Mouse (Mus musculus): ENCODE measurements around the gene Kcnab1. TPM values are rescaled to one million over a fixed set of nuclear protein-coding genes. Genes with fewer than 3 reads are reported as not detected.

Kcnab1 gene
- polyA plus RNA-seq, 1 experiment from 2014 or later: 3.8 TPM

DNA sequence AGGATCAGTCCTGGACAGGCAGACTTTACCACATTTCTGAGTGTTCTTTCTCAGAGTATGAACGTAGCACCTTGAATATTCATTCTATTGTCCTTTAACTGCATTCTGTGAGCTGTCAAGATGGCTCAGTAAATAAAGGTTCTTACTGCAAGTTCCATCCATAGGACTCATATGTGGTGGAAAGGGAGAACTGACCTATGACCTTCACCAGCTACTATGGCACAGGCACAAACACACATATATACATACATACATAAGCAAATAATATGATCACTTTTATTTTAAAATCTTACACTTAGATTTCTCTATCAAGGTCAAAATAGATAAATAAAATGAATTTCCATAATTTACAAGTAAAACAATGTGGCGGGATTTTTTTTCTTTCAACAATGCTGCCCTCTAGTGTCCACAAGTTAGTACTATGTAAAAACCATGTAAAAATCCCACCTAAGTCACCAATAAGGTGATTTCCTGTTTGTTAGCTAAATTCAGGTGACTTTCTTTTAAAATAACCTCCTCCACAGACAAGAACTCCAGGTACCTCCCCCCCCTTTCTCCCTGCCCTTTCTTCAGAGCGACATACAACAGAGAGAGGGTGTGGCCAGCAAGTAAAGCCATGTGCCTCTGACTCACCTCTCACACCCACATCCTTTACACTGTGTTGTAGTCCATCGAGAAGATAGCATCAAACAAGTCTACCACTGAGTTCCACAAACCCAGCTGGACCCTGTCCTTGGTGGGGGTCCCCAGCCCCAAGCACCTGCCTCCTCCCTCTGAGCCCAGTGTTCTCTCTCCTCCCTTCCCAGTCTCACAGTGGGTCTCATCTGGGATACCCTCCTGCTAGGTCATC lies 243.3 kb downstream of the Kcnab1 start:
- H3K27me3 ChIP-seq (ENCODE audit: control insufficient read depth, insufficient read depth, low read length): no peaks in the 10 kb centered on the region
- no peaks in the 10 kb centered on the region for H3K4me1 ChIP-seq (ENCODE audit: control insufficient read depth, insufficient read depth, low read length)
- H3K4me2 ChIP-seq (ENCODE audit: low read depth, low read length): no peak overlapping the region
- no peak overlapping the region for H3K27ac ChIP-seq (ENCODE audit: low read length)
- WGBS: 38% methylated on average over 4 of the region's 4 CpGs
- no peaks in the 10 kb centered on the region for H3K36me3 ChIP-seq (ENCODE audit: control insufficient read depth, insufficient read depth, low read length)
- H3K9ac ChIP-seq (ENCODE audit: low read length): no peak overlapping the region
- no peaks in the 10 kb centered on the region for H3K9me3 ChIP-seq (replicated peaks; ENCODE audit: control insufficient read depth, low read length)
- H3K4me3 ChIP-seq (replicated peaks; ENCODE audit: low read length): no peak overlapping the region
- peak; percentile 68; the same call in 1 of the 2 replicates for ATAC-seq (ENCODE audit: insufficient read depth, low FRiP score)

DNA sequence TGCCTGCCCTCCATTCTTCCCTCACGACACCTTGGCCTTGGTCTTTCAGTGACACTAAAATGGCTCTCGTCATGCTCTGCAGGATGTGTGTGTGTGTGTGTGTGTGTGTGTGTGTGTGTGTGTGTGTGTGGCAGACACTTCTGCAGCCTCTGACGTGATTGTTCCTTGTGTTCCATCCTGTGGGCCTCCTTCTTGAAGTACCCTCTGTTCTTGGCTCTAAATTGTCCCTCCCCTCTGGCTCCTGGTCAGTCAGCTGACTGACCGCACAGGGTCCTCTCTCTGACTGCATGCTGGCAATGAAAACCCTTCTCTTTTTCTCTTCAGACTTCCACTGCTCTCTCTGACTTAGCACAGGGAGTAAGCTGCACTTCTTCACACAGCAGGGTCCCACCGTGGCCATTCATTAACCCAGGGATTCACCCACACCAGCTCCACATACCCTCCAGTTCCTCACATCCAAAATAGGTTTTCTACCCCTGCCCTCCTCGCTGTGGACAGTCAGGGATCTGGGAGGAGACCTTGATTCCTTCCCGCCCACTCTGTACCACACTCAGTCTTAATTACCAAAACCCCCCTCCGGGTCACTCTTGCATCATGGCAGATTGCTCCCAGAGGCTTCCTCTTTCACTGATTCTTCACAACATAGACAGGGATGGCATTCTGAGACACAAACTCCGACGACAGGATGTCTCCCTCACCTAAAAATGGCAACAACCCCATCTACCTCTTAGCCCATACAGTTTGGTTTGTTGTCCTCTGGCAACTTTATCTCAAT lies 244.3 kb downstream of the Kcnab1 start:
- H3K4me3 ChIP-seq (replicated peaks; ENCODE audit: low read length): no peak overlapping the region
- H3K36me3 ChIP-seq (ENCODE audit: control insufficient read depth, insufficient read depth, low read length): no peaks in the 10 kb centered on the region
- 71% methylated on average over 10 of the region's 10 CpGs for WGBS
- H3K4me2 ChIP-seq (ENCODE audit: low read depth, low read length): no peak overlapping the region
- no peaks in the 10 kb centered on the region for H3K4me1 ChIP-seq (ENCODE audit: control insufficient read depth, insufficient read depth, low read length)
- H3K27me3 ChIP-seq (ENCODE audit: control insufficient read depth, insufficient read depth, low read length): no peaks in the 10 kb centered on the region
- H3K9ac ChIP-seq (ENCODE audit: low read length): no peak overlapping the region
- no peaks in the 10 kb centered on the region for H3K9me3 ChIP-seq (replicated peaks; ENCODE audit: control insufficient read depth, low read length)
- ATAC-seq (ENCODE audit: insufficient read depth, low FRiP score): no peak
- no peak overlapping the region for H3K27ac ChIP-seq (ENCODE audit: low read length)

DNA sequence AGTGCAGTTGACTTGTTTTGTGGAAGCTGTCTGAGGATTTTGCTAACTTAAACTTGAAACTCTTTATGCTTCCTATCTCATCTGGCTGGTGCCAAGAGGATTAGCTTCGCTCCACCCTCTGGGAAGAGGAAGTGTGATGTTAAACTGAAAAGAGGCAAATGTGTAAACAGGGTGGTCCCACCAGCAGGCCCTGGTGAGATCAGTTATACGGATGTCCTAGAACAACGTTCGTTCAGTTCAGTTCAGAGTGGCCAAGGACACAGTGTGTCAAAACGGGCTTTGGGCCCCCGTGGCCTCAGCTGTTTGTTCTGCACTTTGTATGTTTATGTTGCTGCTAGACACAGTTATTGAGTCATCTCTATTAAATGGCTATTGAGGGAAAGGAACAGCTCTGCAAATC lies 246.3 kb downstream of the Kcnab1 start:
- H3K9me3 ChIP-seq (replicated peaks; ENCODE audit: control insufficient read depth, low read length): no peaks in the 10 kb centered on the region
- ATAC-seq (ENCODE audit: insufficient read depth, low FRiP score): peak; percentile 42
- H3K4me3 ChIP-seq (replicated peaks; ENCODE audit: low read length): no peak overlapping the region
- H3K9ac ChIP-seq (ENCODE audit: low read length): no peak overlapping the region
- H3K4me1 ChIP-seq (ENCODE audit: control insufficient read depth, insufficient read depth, low read length): peaks cover 2% of the 10 kb centered on the region; the same call in 1 of the 2 replicates
- no peak overlapping the region for H3K4me2 ChIP-seq (ENCODE audit: low read depth, low read length)
- no peaks in the 10 kb centered on the region for H3K27me3 ChIP-seq (ENCODE audit: control insufficient read depth, insufficient read depth, low read length)
- WGBS: 34% methylated on average over 6 of the region's 6 CpGs
- H3K36me3 ChIP-seq (ENCODE audit: control insufficient read depth, insufficient read depth, low read length): no peaks in the 10 kb centered on the region
- no peak overlapping the region for H3K27ac ChIP-seq (ENCODE audit: low read length)

DNA sequence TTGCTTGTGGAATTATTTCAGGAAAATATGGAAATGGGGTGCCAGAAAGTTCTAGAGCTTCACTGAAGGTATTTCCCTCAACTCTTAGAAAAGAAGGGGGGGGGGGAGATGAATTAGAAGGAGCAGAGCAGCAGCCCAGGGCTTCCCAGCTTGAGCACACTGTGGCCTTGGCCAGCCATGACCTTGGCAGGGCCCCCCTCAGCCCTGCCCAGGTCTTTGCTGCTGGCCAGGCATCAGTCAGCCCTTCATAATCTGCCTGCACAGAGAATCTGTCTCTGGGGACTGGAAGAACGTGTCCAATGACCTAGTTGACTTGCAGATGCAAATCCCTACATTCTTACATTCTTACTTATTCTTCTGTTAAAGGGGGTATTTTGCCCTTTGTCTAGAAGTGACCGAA lies 249.1 kb downstream of the Kcnab1 start:
- no peak overlapping the region for H3K9ac ChIP-seq (ENCODE audit: low read length)
- H3K27ac ChIP-seq (ENCODE audit: low read length): no peak overlapping the region
- ATAC-seq (ENCODE audit: insufficient read depth, low FRiP score): no peak
- no peak overlapping the region for H3K4me2 ChIP-seq (ENCODE audit: low read depth, low read length)
- H3K27me3 ChIP-seq (ENCODE audit: control insufficient read depth, insufficient read depth, low read length): no peaks in the 10 kb centered on the region
- H3K9me3 ChIP-seq (replicated peaks; ENCODE audit: control insufficient read depth, low read length): no peaks in the 10 kb centered on the region
- no peaks in the 10 kb centered on the region for H3K36me3 ChIP-seq (ENCODE audit: control insufficient read depth, insufficient read depth, low read length)
- WGBS: 45% methylated on average over 2 of the region's 2 CpGs
- peaks cover 4% of the 10 kb centered on the region; the same call in 1 of the 2 replicates for H3K4me1 ChIP-seq (ENCODE audit: control insufficient read depth, insufficient read depth, low read length)
- no peak overlapping the region for H3K4me3 ChIP-seq (replicated peaks; ENCODE audit: low read length)

DNA sequence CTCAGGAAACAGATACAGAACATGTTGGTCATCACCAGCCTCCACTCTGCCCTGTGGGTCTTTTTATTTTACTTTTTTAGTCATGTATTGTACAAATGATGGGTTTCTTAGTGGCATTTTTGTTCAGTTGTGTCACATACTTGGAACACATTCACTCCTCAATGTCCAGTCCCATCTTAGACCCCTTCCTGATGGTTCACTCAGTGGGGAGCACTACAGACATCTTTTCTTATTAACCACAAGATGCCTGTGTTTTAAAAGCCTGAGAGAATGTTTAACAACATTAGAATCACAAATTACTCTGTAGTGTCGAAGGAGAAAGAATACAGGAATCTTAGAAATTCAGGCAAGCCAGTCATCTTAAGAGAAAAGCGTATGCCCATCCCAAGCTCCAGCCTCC lies 249.7 kb downstream of the Kcnab1 start:
- no peak overlapping the region for H3K9ac ChIP-seq (ENCODE audit: low read length)
- no peaks in the 10 kb centered on the region for H3K27me3 ChIP-seq (ENCODE audit: control insufficient read depth, insufficient read depth, low read length)
- 75% methylated on average over 2 of the region's 2 CpGs for WGBS
- H3K4me2 ChIP-seq (ENCODE audit: low read depth, low read length): no peak overlapping the region
- no peak for ATAC-seq (ENCODE audit: insufficient read depth, low FRiP score)
- H3K9me3 ChIP-seq (replicated peaks; ENCODE audit: control insufficient read depth, low read length): no peaks in the 10 kb centered on the region
- no peaks in the 10 kb centered on the region for H3K36me3 ChIP-seq (ENCODE audit: control insufficient read depth, insufficient read depth, low read length)
- no peak overlapping the region for H3K27ac ChIP-seq (ENCODE audit: low read length)
- peaks cover 4% of the 10 kb centered on the region; the same call in 1 of the 2 replicates for H3K4me1 ChIP-seq (ENCODE audit: control insufficient read depth, insufficient read depth, low read length)
- H3K4me3 ChIP-seq (replicated peaks; ENCODE audit: low read length): no peak overlapping the region

DNA sequence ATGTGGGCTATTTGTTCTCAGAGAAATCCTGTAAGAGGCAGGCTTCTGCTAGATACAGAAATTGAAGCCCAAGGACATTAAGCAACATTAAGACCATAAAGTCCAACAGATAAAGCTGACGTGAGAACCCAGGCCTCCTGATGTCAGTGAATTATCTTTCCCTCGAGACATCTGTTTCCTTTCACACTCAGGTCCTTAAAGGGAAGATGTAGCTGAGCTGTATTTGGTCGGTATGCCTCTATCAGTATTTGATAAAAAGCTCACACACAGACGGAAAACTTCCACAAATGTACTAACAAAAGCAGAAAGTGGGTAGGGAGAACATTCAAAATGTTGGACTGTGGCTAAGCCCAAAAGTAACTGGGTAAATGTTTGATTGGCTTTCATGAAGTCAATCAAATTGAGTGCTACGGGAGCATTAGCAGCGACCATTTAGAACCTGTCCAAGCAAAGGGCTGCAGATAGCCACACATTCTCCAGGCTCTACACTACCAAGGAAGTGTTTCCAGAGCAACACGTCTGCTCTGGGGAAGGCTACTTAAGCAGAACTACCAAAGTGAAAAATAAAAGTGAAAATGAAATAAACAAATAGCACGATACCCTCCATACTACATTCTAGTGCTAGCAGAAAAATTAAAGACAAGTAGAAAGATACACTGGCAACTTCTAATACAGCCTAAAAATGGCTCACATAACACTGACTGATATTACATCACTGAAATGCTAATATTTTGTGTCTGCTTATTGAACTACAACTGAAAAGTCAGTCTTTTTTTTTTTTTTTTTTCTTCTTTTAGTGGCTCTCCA lies 251.2 kb downstream of the Kcnab1 start:
- 28% methylated on average over 8 of the region's 8 CpGs for WGBS
- H3K4me2 ChIP-seq (ENCODE audit: low read depth, low read length): no peak overlapping the region
- no peak overlapping the region for H3K9ac ChIP-seq (ENCODE audit: low read length)
- no peak for ATAC-seq (ENCODE audit: insufficient read depth, low FRiP score)
- H3K27ac ChIP-seq (ENCODE audit: low read length): no peak overlapping the region
- H3K4me3 ChIP-seq (replicated peaks; ENCODE audit: low read length): no peak overlapping the region
- H3K9me3 ChIP-seq (replicated peaks; ENCODE audit: control insufficient read depth, low read length): no peaks in the 10 kb centered on the region
- no peaks in the 10 kb centered on the region; the same call in 1 of the 2 replicates for H3K36me3 ChIP-seq (ENCODE audit: control insufficient read depth, insufficient read depth, low read length)
- peaks cover 4% of the 10 kb centered on the region; the same call in 1 of the 2 replicates for H3K4me1 ChIP-seq (ENCODE audit: control insufficient read depth, insufficient read depth, low read length)
- no peaks in the 10 kb centered on the region for H3K27me3 ChIP-seq (ENCODE audit: control insufficient read depth, insufficient read depth, low read length)

DNA sequence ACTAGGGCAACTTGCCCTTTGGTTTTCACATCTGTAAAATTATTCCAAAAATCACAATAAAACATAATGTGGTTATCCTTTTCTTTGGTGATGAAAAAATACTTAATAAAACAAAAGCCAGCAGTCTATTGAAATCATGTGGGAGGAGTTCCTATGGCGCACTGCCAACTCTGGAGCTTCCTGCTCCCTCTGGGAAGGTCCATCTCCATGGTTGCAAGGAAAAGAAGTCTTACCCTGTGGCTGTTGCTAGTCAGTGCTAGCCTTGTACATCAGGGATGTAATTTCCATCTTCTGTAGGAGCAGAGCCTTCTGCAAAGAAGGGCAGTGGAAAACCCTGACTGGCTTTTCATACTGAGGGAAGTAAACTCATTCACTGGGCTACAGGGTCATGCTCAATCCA lies 254.3 kb downstream of the Kcnab1 start:
- peaks cover 4% of the 10 kb centered on the region; the same call in 1 of the 2 replicates for H3K4me1 ChIP-seq (ENCODE audit: control insufficient read depth, insufficient read depth, low read length)
- H3K9ac ChIP-seq (ENCODE audit: low read length): no peak overlapping the region
- H3K27me3 ChIP-seq (ENCODE audit: control insufficient read depth, insufficient read depth, low read length): no peaks in the 10 kb centered on the region
- ATAC-seq (ENCODE audit: insufficient read depth, low FRiP score): no peak
- 84% methylated on average over 1 of the region's 1 CpGs for WGBS
- H3K36me3 ChIP-seq (ENCODE audit: control insufficient read depth, insufficient read depth, low read length): no peaks in the 10 kb centered on the region; the same call in 1 of the 2 replicates
- H3K9me3 ChIP-seq (replicated peaks; ENCODE audit: control insufficient read depth, low read length): no peaks in the 10 kb centered on the region
- no peak overlapping the region for H3K27ac ChIP-seq (ENCODE audit: low read length)
- H3K4me3 ChIP-seq (replicated peaks; ENCODE audit: low read length): no peak overlapping the region
- no peak overlapping the region for H3K4me2 ChIP-seq (ENCODE audit: low read depth, low read length)

DNA sequence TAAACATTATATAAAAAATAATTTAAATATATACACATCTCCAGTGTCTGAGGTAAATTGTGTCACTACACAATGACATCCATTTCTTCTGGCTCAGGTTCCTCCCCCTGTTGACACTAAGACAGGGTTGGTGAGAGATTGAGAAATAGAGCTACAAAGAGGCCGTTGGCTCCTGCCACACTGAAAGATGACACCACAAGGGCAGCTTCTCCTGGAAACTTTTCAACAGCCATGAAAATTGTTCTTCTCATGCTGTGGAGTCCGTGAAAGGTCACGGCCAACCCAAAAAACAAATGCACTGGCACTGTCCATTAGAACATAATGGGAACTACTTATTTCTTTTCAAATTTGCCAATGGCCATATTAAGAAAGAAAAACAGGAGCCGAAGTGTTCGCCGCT lies 256.0 kb downstream of the Kcnab1 start:
- Histone ChIP-seq H3K4me3 (replicated peaks; ENCODE audit: low read length) (no peak overlapping the region), H3K27ac (ENCODE audit: low read length) (no peak overlapping the region), H3K9me3 (replicated peaks; ENCODE audit: control insufficient read depth, low read length) (no peaks in the 10 kb centered on the region), H3K4me1 (ENCODE audit: control insufficient read depth, insufficient read depth, low read length) (peaks cover 4% of the 10 kb centered on the region; the same call in 1 of the 2 replicates), H3K9ac (ENCODE audit: low read length) (no peak overlapping the region), H3K4me2 (ENCODE audit: low read depth, low read length) (no peak overlapping the region), H3K36me3 (ENCODE audit: control insufficient read depth, insufficient read depth, low read length) (no peaks in the 10 kb centered on the region; the same call in 1 of the 2 replicates), H3K27me3 (ENCODE audit: control insufficient read depth, insufficient read depth, low read length) (no peaks in the 10 kb centered on the region)
- 70% methylated on average over 6 of the region's 6 CpGs for WGBS
- ATAC-seq (ENCODE audit: insufficient read depth, low FRiP score): no peak

Measured in stomach, embryonic 16.5 days (tissue).